Mouse (Mus musculus): Measurements from ENCODE around the gene Mrps18a. TPM values are rescaled to one million over a fixed set of nuclear protein-coding genes. Genes with fewer than 3 reads are reported as not detected.

Mrps18a gene
- polyA plus RNA-seq, 1 experiment from 2014 or later, result 103 TPM

DNA sequence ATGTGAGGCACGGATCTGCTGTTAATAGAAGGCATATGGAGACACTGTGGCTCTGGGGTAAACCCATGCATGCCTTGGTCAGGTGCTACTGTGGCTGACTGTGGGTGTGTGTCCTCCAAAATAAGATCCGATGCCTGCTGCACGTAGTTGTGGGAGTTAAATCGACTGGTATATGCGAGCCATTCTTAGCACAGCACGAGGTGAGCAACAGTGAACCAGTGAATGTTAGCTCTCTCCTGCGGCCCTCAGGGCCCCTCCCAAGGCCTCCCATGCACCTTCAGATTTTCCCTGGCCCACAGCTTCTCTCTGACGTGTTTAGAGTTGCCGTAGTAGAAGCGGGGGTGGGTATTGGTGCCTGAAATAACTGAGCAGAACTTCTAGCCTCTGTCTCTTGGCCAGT is 8.9 kb downstream of the Mrps18a start:
- no peak for TF ChIP-seq CTCF (IDR thresholded peaks at IDR 0.05)
- TF ChIP-seq EP300 (IDR thresholded peaks at IDR 0.05), result no peak
- 86% methylated on average over 10 of the region's 10 CpGs for WGBS
- Histone ChIP-seq H3K4me3 (ENCODE audit: low read depth, low read length) (no peak overlapping the region), H3K27ac (ENCODE audit: low read length) (no peak overlapping the region), H3K36me3 (ENCODE audit: insufficient read depth, low read length) (peaks cover 12% of the 10 kb centered on the region), H3K9me3 (ENCODE audit: low read length) (no peaks in the 10 kb centered on the region), H3K4me2 (replicated peaks; ENCODE audit: low read depth, low read length) (no peak overlapping the region), H3K27me3 (replicated peaks; ENCODE audit: insufficient read depth, low read length) (no peaks in the 10 kb centered on the region), H3K4me1 (ENCODE audit: insufficient read depth, low read depth, low read length) (peaks cover 8% of the 10 kb centered on the region; the same call in 1 of the 2 replicates), H3K9ac (replicated peaks; ENCODE audit: low read depth) (no peak overlapping the region)
- no peak for ATAC-seq
- no peak for DNase-seq (ENCODE audit: low spot score)

DNA sequence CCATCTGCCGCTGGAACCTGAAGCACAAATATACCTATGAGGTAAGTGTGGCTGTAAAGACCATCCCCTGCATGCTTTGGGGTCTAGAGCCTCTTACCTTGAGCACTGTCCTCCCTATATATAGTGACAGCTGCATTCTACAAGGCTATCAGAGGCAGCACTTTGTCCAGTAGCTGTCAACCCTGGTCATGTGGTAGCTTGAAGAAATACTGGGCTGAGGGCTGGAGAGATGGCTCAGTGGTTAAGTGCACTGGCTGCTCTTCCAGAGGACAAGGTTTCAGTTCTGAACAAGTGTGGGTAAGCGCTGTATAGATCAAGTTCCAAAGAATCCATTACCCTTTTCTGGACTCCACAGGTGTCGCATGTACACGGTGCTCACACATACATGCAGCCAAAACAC is 12.0 kb downstream of the Mrps18a start:
- H3K9ac ChIP-seq (replicated peaks; ENCODE audit: low read depth), result no peak overlapping the region
- H3K27ac ChIP-seq (ENCODE audit: low read length), result no peak overlapping the region
- DNase-seq (ENCODE audit: low spot score) (no peak), ATAC-seq (no peak)
- H3K27me3 ChIP-seq (replicated peaks; ENCODE audit: insufficient read depth, low read length), result no peaks in the 10 kb centered on the region
- TF ChIP-seq EP300 (IDR thresholded peaks at IDR 0.05) (no peak), CTCF (IDR thresholded peaks at IDR 0.05) (no peak)
- H3K36me3 ChIP-seq (ENCODE audit: insufficient read depth, low read length), result peaks cover 29% of the 10 kb centered on the region
- no peak overlapping the region for H3K4me2 ChIP-seq (replicated peaks; ENCODE audit: low read depth, low read length)
- WGBS, result 98% methylated on average over 4 of the region's 4 CpGs
- H3K9me3 ChIP-seq (ENCODE audit: low read length), result no peaks in the 10 kb centered on the region
- H3K4me1 ChIP-seq (ENCODE audit: insufficient read depth, low read depth, low read length), result 0 out of 2 replicates have a peak, but pooled peaks cover 4% of the 10 kb centered on the region
- H3K4me3 ChIP-seq (ENCODE audit: low read depth, low read length), result no peak overlapping the region

DNA sequence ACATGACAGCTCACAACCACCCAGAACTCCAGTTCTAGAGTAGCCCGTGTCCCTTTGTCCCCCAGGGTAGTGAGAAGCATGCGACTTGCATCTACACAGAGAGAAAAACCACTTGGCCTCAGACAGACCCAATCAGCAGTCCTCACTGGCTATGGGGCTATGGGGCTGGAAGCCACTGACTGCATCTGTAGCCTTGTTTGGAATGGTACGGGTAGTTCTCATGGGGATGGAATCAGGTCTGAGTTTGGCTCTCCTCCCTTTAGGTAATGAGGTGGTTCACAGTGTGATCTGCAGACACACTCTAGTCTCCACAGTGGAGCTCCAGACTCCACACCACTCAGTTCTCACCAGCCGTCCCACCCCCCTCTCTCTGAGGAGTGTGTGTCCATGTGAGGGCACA is 12.5 kb downstream of the Mrps18a start:
- H3K4me2 ChIP-seq (replicated peaks; ENCODE audit: low read depth, low read length), result no peak overlapping the region
- H3K27ac ChIP-seq (ENCODE audit: low read length), result no peak overlapping the region
- H3K9me3 ChIP-seq (ENCODE audit: low read length), result no peaks in the 10 kb centered on the region
- H3K4me1 ChIP-seq (ENCODE audit: insufficient read depth, low read depth, low read length), result 0 out of 2 replicates have a peak, but pooled peaks cover 4% of the 10 kb centered on the region
- TF ChIP-seq CTCF (IDR thresholded peaks at IDR 0.05) (no peak), EP300 (IDR thresholded peaks at IDR 0.05) (no peak)
- H3K36me3 ChIP-seq (ENCODE audit: insufficient read depth, low read length), result peaks cover 34% of the 10 kb centered on the region
- H3K27me3 ChIP-seq (replicated peaks; ENCODE audit: insufficient read depth, low read length), result no peaks in the 10 kb centered on the region
- ATAC-seq, result no peak
- no peak overlapping the region for H3K9ac ChIP-seq (replicated peaks; ENCODE audit: low read depth)
- no peak overlapping the region for H3K4me3 ChIP-seq (ENCODE audit: low read depth, low read length)
- WGBS, result 95% methylated on average over 4 of the region's 4 CpGs
- no peak for DNase-seq (ENCODE audit: low spot score)

DNA sequence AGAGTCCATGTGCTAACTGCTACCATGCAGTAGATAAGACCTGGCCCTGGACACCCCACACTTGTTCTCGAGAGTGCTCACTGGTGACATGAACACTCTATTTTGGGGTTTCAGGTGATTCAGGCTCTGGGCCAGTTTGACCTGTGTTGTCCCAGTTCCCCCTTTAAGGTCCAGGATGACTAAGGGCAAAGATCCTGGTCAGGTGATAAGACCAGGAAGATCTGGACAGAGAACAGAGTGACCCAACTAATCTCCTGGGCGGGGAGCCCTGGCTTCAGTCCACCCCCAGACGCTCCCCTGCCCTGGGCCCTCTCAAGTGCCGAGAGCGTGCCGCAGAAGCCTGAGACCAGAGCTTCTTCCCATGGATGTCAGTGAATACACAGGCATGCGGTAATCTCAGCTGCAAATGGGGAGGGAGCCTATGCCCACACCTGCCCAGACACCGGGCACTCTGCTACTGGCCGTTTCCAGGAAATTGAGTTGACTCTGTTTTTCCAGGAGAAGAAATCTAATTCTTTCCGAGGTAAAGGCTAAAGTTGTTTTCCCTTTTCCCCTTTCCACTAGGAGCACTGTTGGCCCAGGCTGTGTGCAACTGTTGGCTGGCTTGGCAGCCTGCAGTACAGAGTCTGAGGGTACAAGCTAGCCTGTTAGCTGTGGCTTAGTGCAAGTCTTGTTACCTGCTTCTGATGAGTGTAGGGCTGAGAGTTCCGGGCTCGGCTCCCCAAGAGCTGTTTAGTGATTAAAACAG is 13.3 kb downstream of the Mrps18a start:
- peaks cover 43% of the 10 kb centered on the region for H3K36me3 ChIP-seq (ENCODE audit: insufficient read depth, low read length)
- DNase-seq (ENCODE audit: low spot score) (no peak), ATAC-seq (no peak)
- H3K9ac ChIP-seq (replicated peaks; ENCODE audit: low read depth), result no peak overlapping the region
- H3K27ac ChIP-seq (ENCODE audit: low read length), result no peak overlapping the region
- TF ChIP-seq CTCF (IDR thresholded peaks at IDR 0.05) (no peak), EP300 (IDR thresholded peaks at IDR 0.05) (no peak)
- 86% methylated on average over 12 of the region's 12 CpGs for WGBS
- H3K27me3 ChIP-seq (replicated peaks; ENCODE audit: insufficient read depth, low read length), result no peaks in the 10 kb centered on the region
- H3K9me3 ChIP-seq (ENCODE audit: low read length), result no peaks in the 10 kb centered on the region
- H3K4me1 ChIP-seq (ENCODE audit: insufficient read depth, low read depth, low read length), result 0 out of 2 replicates have a peak, but pooled peaks cover 4% of the 10 kb centered on the region
- no peak overlapping the region for H3K4me2 ChIP-seq (replicated peaks; ENCODE audit: low read depth, low read length)
- H3K4me3 ChIP-seq (ENCODE audit: low read depth, low read length), result no peak overlapping the region

DNA sequence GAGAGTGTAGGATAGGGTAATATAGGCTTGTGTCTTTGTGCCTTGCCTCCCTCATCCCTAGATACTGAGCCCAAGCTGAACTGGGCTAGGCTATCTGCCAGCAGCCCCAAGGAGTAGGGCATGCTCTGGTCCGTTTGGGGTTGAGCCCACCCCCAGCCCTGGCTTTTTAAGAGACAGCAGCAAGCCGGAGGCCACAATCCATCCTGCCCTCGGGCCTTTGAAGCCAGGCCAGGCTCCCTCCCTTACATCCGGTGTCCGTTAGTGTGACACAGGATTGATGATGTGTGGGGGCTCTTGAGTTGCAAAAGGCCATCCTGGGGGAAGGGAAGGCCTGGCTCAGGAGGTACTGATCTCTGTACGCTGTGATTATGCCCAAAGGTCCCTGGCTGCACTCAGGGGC is 15.8 kb downstream of the Mrps18a start:
- Histone ChIP-seq H3K4me1 (ENCODE audit: insufficient read depth, low read depth, low read length) (0 out of 2 replicates have a peak, but pooled peaks cover 4% of the 10 kb centered on the region), H3K27ac (ENCODE audit: low read length) (peak overlapping the region; percentile 8; the same call in 1 of the 2 replicates), H3K9me3 (ENCODE audit: low read length) (no peaks in the 10 kb centered on the region), H3K4me3 (ENCODE audit: low read depth, low read length) (no peak overlapping the region), H3K27me3 (replicated peaks; ENCODE audit: insufficient read depth, low read length) (no peaks in the 10 kb centered on the region), H3K36me3 (ENCODE audit: insufficient read depth, low read length) (peaks cover 44% of the 10 kb centered on the region), H3K9ac (replicated peaks; ENCODE audit: low read depth) (no peak overlapping the region), H3K4me2 (replicated peaks; ENCODE audit: low read depth, low read length) (no peak overlapping the region)
- ATAC-seq (peak; percentile 79), DNase-seq (ENCODE audit: low spot score) (peak; percentile 73)
- TF ChIP-seq CTCF (IDR thresholded peaks at IDR 0.05) (no peak), EP300 (IDR thresholded peaks at IDR 0.05) (peak; percentile 61)
- WGBS, result 31% methylated on average over 6 of the region's 6 CpGs

DNA sequence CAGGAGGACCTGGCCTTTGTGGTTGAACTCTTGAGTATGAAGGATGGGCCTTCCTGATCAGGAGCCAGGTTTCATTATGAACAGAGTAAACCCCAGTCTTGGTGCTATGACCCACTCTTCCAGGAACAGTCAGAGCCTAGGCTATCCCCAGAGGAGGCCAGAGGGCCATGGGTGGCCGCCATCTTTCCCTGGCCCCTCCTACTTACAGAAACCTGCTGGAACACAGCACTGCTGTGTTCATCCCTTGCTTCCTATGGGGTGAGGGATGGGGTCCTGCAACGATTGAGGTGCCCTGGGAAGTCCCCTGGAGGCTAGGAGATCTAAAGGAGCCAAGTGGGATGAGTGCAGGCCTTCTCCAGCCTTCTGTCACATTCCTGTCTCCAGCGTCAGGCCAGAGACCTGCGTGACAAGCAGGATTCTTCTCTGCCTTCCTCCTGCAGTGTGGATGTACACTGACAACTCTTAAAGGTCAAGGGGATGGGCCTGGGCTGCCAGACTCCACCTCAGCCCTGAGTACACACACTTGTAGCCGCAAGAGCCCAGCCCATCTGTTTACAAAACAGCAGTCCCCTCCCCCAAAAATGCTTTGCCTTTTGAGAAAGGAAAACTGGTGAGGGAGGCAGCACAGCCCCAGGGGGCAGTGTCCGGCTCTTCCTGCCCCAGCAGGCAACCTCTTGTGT is 17.2 kb downstream of the Mrps18a start:
- no peak overlapping the region for H3K27ac ChIP-seq (ENCODE audit: low read length)
- 50% methylated on average over 5 of the region's 6 CpGs for WGBS
- H3K36me3 ChIP-seq (ENCODE audit: insufficient read depth, low read length), result peaks cover 35% of the 10 kb centered on the region
- no peak overlapping the region for H3K9ac ChIP-seq (replicated peaks; ENCODE audit: low read depth)
- no peak overlapping the region for H3K4me2 ChIP-seq (replicated peaks; ENCODE audit: low read depth, low read length)
- no peak for ATAC-seq
- no peak overlapping the region for H3K4me3 ChIP-seq (ENCODE audit: low read depth, low read length)
- H3K27me3 ChIP-seq (replicated peaks; ENCODE audit: insufficient read depth, low read length), result no peaks in the 10 kb centered on the region
- no peak for TF ChIP-seq EP300 (IDR thresholded peaks at IDR 0.05)
- no peak; the same call in 1 of the 2 replicates for TF ChIP-seq CTCF (IDR thresholded peaks at IDR 0.05)
- DNase-seq (ENCODE audit: low spot score), result no peak
- H3K9me3 ChIP-seq (ENCODE audit: low read length), result no peaks in the 10 kb centered on the region
- H3K4me1 ChIP-seq (ENCODE audit: insufficient read depth, low read depth, low read length), result 0 out of 2 replicates have a peak, but pooled peaks cover 4% of the 10 kb centered on the region

Data from lung, postnatal 0 days (tissue).